8 mouse cellular contexts compared by ENCODE assay signal in the genomic region with DNA sequence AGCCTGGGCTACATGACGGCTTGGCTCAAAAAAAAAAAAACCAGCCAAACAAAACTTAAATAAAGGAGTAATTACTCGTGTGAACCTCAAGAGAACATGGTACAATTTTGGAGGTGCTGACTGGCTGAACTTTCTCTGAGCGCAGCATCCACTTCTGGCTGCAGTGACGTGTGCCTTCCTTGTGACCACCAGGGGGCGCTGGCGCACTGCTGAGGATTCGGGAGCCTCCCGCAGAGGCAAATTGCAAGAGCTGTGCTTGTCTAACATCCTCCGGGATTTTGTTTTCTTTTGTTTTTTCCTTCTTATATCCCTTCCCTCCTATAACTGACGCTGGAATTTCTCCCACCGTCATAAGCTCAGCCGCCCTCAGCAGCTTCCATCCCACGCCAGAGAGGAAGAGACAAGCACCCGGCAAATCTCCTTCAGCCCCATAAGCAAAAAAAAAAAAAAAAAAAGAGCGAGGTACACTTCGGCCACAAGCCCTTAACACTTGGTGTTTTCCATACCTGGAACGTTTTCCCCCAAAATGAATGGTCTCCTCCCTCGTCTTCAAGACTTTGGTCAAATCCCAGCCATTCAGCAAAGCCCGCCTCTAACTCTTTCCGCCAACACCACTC. TPM values are rescaled to one million over a fixed set of nuclear protein-coding genes. Genes with fewer than 3 reads are reported as not detected.
DNase-seq lines count a peak whose midpoint lies in the region; ATAC-seq lines count a peak whose summit lies in the region.

No protein-coding gene starts in this region.

- peaks cover 12% of the 10 kb centered on the region for H3K27me3 ChIP-seq in embryonic facial prominence, embryonic 14.5 days (replicated peaks; ENCODE audit: control insufficient read depth, insufficient read depth, low read length)
- peaks cover 2% of the 10 kb centered on the region; the same call in 1 of the 2 replicates for H3K27me3 ChIP-seq in kidney, embryonic 14.5 days (ENCODE audit: control insufficient read depth, insufficient read depth, low read length)
- peaks cover 10% of the 10 kb centered on the region for H3K27me3 ChIP-seq in limb, embryonic 15.5 days

- H3K4me1 ChIP-seq in embryonic facial prominence, embryonic 14.5 days (ENCODE audit: control insufficient read depth, insufficient read depth, low read length): peaks cover 7% of the 10 kb centered on the region; the same call in 1 of the 2 replicates
- H3K4me1 ChIP-seq in kidney, embryonic 14.5 days (ENCODE audit: control insufficient read depth, insufficient read depth, low read length): no peaks in the 10 kb centered on the region
- H3K4me1 ChIP-seq in limb, embryonic 15.5 days: peaks cover 6% of the 10 kb centered on the region; the same call in 1 of the 2 replicates

- no peaks in the 10 kb centered on the region for H3K36me3 ChIP-seq in embryonic facial prominence, embryonic 14.5 days (ENCODE audit: control insufficient read depth, insufficient read depth, low read length)
- H3K36me3 ChIP-seq in kidney, embryonic 14.5 days (ENCODE audit: control insufficient read depth, insufficient read depth, low read length): no peaks in the 10 kb centered on the region
- no peaks in the 10 kb centered on the region for H3K36me3 ChIP-seq in limb, embryonic 15.5 days

- peak overlapping the region; percentile 38 for H3K4me3 ChIP-seq in embryonic facial prominence, embryonic 14.5 days (ENCODE audit: low read depth, low read length)
- H3K4me3 ChIP-seq in kidney, embryonic 14.5 days (ENCODE audit: low read length): peak overlapping the region; percentile 31
- H3K4me3 ChIP-seq in limb, embryonic 15.5 days: peak overlapping the region; percentile 32

- H3K9ac ChIP-seq in embryonic facial prominence, embryonic 14.5 days (ENCODE audit: low read depth, low read length): peak overlapping the region; percentile 51
- H3K9ac ChIP-seq in kidney, embryonic 14.5 days (ENCODE audit: low read depth, low read length): no peak overlapping the region
- no peak overlapping the region for H3K9ac ChIP-seq in limb, embryonic 15.5 days

- peak; percentile 78 for ATAC-seq in embryonic facial prominence, embryonic 14.5 days (ENCODE audit: low read depth)
- ATAC-seq in kidney, embryonic 14.5 days (ENCODE audit: low FRiP score, low TSS enrichment): peak; percentile 43; the same call in 1 of the 2 replicates
- no peak for ATAC-seq in limb, embryonic 15.5 days (ENCODE audit: insufficient number of reproducible peaks, low FRiP score, low TSS enrichment, low read depth)
- peak; percentile 78; the same call in 1 of the 2 replicates for ATAC-seq in monocyte, adult 5-6 weeks (replicated peaks; ENCODE audit: insufficient number of reproducible peaks, low FRiP score, low TSS enrichment, poor library complexity, severe bottlenecking)

- H3K4me2 ChIP-seq in embryonic facial prominence, embryonic 14.5 days (ENCODE audit: low read depth, low read length): peak overlapping the region; percentile 60
- peak overlapping the region; percentile 48 for H3K4me2 ChIP-seq in kidney, embryonic 14.5 days (replicated peaks; ENCODE audit: low read depth, low read length)
- peak overlapping the region; percentile 47 for H3K4me2 ChIP-seq in limb, embryonic 15.5 days

- peaks cover 2% of the 10 kb centered on the region for H3K9me3 ChIP-seq in embryonic facial prominence, embryonic 14.5 days (ENCODE audit: control insufficient read depth, low read length)
- H3K9me3 ChIP-seq in kidney, embryonic 14.5 days (ENCODE audit: control insufficient read depth, low read length): no peaks in the 10 kb centered on the region
- 0 out of 2 replicates have a peak, but pooled peaks cover 2% of the 10 kb centered on the region for H3K9me3 ChIP-seq in limb, embryonic 15.5 days

- 6% methylated on average over 19 of the region's 20 CpGs for WGBS in embryonic facial prominence, embryonic 14.5 days
- 8% methylated on average over 20 of the region's 20 CpGs for WGBS in kidney, embryonic 14.5 days
- WGBS in limb, embryonic 15.5 days: 8% methylated on average over 20 of the region's 20 CpGs

- peak; percentile 90 for DNase-seq in 3T3-L1 (ENCODE audit: low read depth, low spot score)
- DNase-seq in adrenal gland, postnatal 4 days (ENCODE audit: low spot score in 2 of 2): peak; percentile 75 to 81
- DNase-seq in embryonic facial prominence, embryonic 14.5 days (ENCODE audit: low spot score): peak; percentile 91
- peak; percentile 39 to 80 for DNase-seq in heart, adult 9 months (ENCODE audit: low spot score in 2 of 2)
- peak; percentile 52 to 64 for DNase-seq in spleen, postnatal 36 days (ENCODE audit: low spot score in 2 of 2)

- H3K27ac ChIP-seq in embryonic facial prominence, embryonic 14.5 days (replicated peaks; ENCODE audit: low read depth, low read length): no peak overlapping the region
- no peak overlapping the region for H3K27ac ChIP-seq in kidney, embryonic 14.5 days (ENCODE audit: low read depth, low read length)
- H3K27ac ChIP-seq in limb, embryonic 15.5 days: no peak overlapping the region

RNA-seq across cellular contexts. Expression of gene Zfp90, which starts 17.9 kb away (rescaled TPM):
- total RNA-seq in adrenal gland, postnatal 4 days (2021): 10 to 100 TPM; 19.0 to 19.4 TPM
- polyA plus RNA-seq in embryonic facial prominence, embryonic 14.5 days (2014; fragmentation: Nextera tagmentation; extraction: Ambion mirVana): 18.4 and 22.9 TPM in 2 replicates
- 15.9 and 19.5 TPM in 2 replicates for polyA plus RNA-seq in kidney, embryonic 14.5 days (2014; fragmentation: Nextera tagmentation; extraction: Ambion mirVana)
- polyA plus RNA-seq in limb, embryonic 15.5 days (2015; fragmentation: Nextera tagmentation; extraction: Ambion mirVana): 21.1 and 22.2 TPM in 2 replicates
- total RNA-seq in monocyte, adult 5-6 weeks (2017): 8.2 to 12.2 TPM (median 11.8 TPM) in 3 replicates
